Mouse (Mus musculus) liver, embryonic 13.5 days (tissue): ENCODE results near the gene Utrn. TPM values are rescaled to one million over a fixed set of nuclear protein-coding genes. Genes with fewer than 3 reads are reported as not detected.
A peak's percentile ranks its signal among the peaks of the same experiment; 100 is the strongest.

Experiments
- ATAC-seq: fragments of 200-750 bp; cut with Nextera tagmentation; 2 replicates; pipeline ENCODE4 v1.8.0; 2017; ENCODE audit warnings: low read depth, mild to moderate bottlenecking, moderate number of reproducible peaks, moderate library complexity
- DNase-seq: peaks from one replicate; pipeline ENCODE4 v3.0.0; 2022
- H3K27ac ChIP-seq: fragments of 300-500 bp; sonication (generic); 2 replicates; pipeline ENCODE4 v1.5.1; 2015; ENCODE audit warnings: moderate library complexity, mild to moderate bottlenecking, inconsistent platforms
- H3K27me3 ChIP-seq: fragments of 300-500 bp; sonication (generic); 2 replicates; pipeline ENCODE4 v1.6.1; 2015; ENCODE audit warnings: mild to moderate bottlenecking, inconsistent platforms
- H3K36me3 ChIP-seq: fragments of 300-500 bp; sonication (generic); 2 replicates; pipeline ENCODE4 v1.6.1; 2015; ENCODE audit warnings: mild to moderate bottlenecking, inconsistent platforms
- H3K4me1 ChIP-seq: fragments of 300-500 bp; sonication (generic); replicated peaks from 2 replicates; pipeline ENCODE4 v1.6.1; 2015; ENCODE audit warnings: inconsistent platforms
- H3K4me2 ChIP-seq: fragments of 300-500 bp; sonication (generic); 2 replicates; pipeline ENCODE4 v1.6.1; 2015; ENCODE audit warnings: inconsistent platforms, mild to moderate bottlenecking, moderate library complexity
- H3K4me3 ChIP-seq: fragments of 300-500 bp; sonication (generic); replicated peaks from 2 replicates; pipeline ENCODE4 v1.5.1; 2015; ENCODE audit warnings: mild to moderate bottlenecking, inconsistent platforms
- H3K9ac ChIP-seq: fragments of 300-500 bp; sonication (generic); 2 replicates; pipeline ENCODE4 v1.6.1; 2015; ENCODE audit warnings: mild to moderate bottlenecking, inconsistent platforms
- H3K9me3 ChIP-seq: fragments of 300-500 bp; sonication (generic); replicated peaks from 2 replicates; pipeline ENCODE4 v1.6.1; 2016; ENCODE audit warnings: inconsistent platforms
- WGBS: fragments of 180-500 bp; shearing (Covaris S2); methylation state at CpG from one replicate; pipeline ENCODE4 v1.1.7; 2015; ENCODE audit not compliant: insufficient replicate concordance; 5-methylcytosine and 5-hydroxymethylcytosine counted together
- polyA plus RNA-seq: library from polyadenylated mRNA; unstranded; fragments of >200 nt; fragmentation: Nextera tagmentation; extraction: Ambion mirVana; gene quantifications from 2 replicates; pipeline ENCODE4 v1.2.1, GENCODE M21; 2015

Utrn gene
- polyA plus RNA-seq, 1 experiment from 2014 or later = 9.2 TPM

DNA sequence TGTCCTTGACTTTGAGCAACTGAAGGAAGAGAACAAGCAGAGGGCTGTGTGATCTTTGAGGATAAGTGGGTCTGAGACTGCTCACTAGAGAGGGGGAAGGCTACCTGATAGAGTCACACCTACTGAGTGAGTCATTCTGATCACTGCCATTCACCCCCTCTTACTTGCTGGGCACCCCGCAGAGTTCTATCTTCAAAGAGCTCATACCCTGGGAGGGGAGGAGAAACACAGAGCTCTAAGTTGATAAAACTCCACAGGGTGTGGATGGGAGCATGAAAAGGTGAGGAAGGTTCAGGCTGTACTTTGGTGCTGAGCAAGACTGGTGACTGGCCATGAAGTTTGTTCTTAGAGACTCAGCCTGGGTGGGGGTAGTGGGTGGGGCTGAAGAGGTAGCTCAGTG is 164.9 kb downstream of the Utrn start:
- Histone ChIP-seq H3K9me3 (no peaks in the 10 kb centered on the region), H3K36me3 (no peaks in the 10 kb centered on the region), H3K27ac (no peak overlapping the region), H3K4me2 (no peak overlapping the region), H3K4me3 (no peak overlapping the region), H3K4me1 (peaks cover 5% of the 10 kb centered on the region), H3K27me3 (no peaks in the 10 kb centered on the region), H3K9ac (no peak overlapping the region)
- DNase-seq (no peak), ATAC-seq (peak; percentile 53)
- WGBS = 47% methylated on average over 1 of the region's 1 CpGs

DNA sequence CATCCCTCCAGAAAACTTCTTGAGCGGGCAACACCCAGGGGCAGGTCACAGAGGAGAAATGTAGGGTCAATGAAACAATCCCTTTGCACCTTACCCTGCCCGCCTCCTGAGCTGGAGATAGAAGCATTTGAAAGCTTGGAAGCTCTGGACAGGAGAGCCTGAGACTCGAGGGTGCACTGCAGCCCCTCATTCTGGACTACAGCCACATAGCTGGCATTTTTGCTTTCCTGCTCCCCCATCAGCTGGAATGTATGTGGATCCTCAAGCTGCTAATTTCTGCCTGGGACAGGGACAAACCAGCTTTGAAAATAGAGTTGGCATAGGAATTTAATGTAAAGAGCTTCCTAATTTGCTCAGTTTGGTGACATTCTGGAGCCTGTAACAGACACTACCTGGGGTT is 165.6 kb downstream of the Utrn start:
- Histone ChIP-seq H3K9ac (no peak overlapping the region), H3K4me2 (no peak overlapping the region), H3K4me1 (peaks cover 5% of the 10 kb centered on the region), H3K9me3 (no peaks in the 10 kb centered on the region), H3K36me3 (no peaks in the 10 kb centered on the region), H3K27ac (no peak overlapping the region), H3K27me3 (no peaks in the 10 kb centered on the region), H3K4me3 (no peak overlapping the region)
- WGBS = 51% methylated on average over 3 of the region's 3 CpGs
- DNase-seq = no peak
- ATAC-seq = no peak

DNA sequence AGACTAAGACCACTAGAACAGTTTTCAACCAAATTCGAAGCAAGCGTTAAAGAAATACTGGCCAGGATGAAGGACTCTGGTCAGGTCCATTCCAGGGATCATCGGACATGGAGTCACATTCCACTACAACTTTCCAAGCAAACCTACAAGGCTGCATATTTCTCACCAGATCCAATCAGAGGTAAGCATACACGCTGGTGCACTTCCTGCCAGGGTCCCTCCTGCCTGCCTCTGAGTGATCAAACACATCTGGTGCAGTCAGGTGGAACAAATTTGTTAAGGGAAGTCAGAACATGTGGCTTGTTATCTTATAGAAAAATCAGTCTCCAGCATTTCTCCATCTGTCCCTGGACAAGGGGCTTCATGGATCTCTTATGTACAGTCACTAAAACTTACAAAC is 167.0 kb downstream of the Utrn start:
- Histone ChIP-seq H3K4me3 (no peak overlapping the region), H3K27me3 (no peaks in the 10 kb centered on the region), H3K9me3 (no peaks in the 10 kb centered on the region), H3K9ac (no peak overlapping the region), H3K4me1 (peaks cover 5% of the 10 kb centered on the region), H3K36me3 (no peaks in the 10 kb centered on the region), H3K4me2 (no peak overlapping the region), H3K27ac (no peak overlapping the region)
- 66% methylated on average over 4 of the region's 4 CpGs for WGBS
- ATAC-seq (no peak), DNase-seq (no peak)

DNA sequence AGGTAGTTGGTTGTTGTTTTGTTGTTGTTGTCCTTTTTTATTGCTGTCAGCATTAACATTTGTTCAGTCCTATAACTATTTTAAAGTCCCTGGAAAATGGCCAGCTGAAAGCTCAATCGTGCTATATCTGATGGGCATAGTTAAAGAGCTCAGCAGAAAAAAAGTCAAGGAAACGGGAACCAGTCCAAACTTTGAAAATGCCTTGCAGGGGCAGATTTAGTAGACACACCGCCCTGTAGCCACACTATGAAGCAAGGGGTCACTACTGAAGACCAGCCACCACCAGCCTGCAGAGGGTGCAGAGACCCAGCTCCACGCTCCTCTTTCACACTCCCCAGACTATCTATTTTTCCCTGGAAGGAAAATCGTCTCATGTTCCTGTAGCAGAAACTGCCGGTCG is 167.5 kb downstream of the Utrn start:
- DNase-seq (no peak), ATAC-seq (no peak)
- no peak overlapping the region for H3K27ac ChIP-seq
- H3K9ac ChIP-seq = no peak overlapping the region
- H3K4me3 ChIP-seq = no peak overlapping the region
- H3K4me2 ChIP-seq = no peak overlapping the region
- no peaks in the 10 kb centered on the region for H3K9me3 ChIP-seq
- no peaks in the 10 kb centered on the region for H3K27me3 ChIP-seq
- 78% methylated on average over 7 of the region's 7 CpGs for WGBS
- no peaks in the 10 kb centered on the region for H3K36me3 ChIP-seq
- peaks cover 5% of the 10 kb centered on the region for H3K4me1 ChIP-seq

DNA sequence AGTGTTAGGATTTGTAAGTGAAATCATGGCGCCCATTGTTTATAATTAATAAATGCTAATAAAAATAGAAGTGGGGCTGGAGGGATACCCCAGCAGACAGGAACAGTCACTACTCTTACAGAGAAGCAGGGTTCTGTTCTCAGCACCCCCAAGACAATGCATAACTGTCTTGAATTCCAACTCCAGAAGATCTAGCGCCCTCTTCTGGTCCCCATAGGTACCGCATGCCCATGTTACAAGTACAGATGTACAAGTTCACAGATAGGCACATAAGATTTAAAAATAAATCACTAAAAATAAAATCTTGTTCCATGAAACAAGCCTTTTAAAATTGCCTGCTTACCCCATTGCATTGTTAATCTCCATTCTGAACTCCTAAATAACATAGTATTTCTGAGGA is 168.6 kb downstream of the Utrn start:
- ATAC-seq (no peak), DNase-seq (no peak)
- H3K27ac ChIP-seq = no peak overlapping the region
- no peaks in the 10 kb centered on the region for H3K36me3 ChIP-seq
- no peaks in the 10 kb centered on the region for H3K27me3 ChIP-seq
- peaks cover 1% of the 10 kb centered on the region; the same call in 1 of the 2 replicates for H3K4me1 ChIP-seq
- WGBS = 79% methylated on average over 3 of the region's 3 CpGs
- H3K9ac ChIP-seq = no peak overlapping the region
- H3K4me3 ChIP-seq = no peak overlapping the region
- no peaks in the 10 kb centered on the region for H3K9me3 ChIP-seq
- no peak overlapping the region for H3K4me2 ChIP-seq

DNA sequence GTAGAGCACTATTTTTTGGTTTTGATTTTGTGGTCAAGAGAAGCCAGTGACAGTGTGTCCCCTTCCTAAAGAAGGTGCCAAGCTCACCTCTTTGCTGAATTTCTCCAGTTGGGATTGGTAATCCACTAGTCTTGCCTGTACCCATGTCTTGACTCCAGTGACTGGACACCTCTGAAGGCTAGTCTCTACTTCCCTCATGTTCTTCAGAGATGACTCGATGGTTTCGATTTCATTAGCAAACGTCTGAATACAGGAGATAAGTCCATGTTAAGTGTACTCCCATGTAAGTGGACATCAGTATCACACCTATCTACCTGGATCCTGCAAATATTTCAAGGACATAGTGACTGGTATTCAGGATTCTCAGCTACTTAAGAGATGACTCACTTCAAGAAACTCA is 171.3 kb downstream of the Utrn start:
- no peak for DNase-seq
- H3K9me3 ChIP-seq = no peaks in the 10 kb centered on the region
- 64% methylated on average over 3 of the region's 3 CpGs for WGBS

DNA sequence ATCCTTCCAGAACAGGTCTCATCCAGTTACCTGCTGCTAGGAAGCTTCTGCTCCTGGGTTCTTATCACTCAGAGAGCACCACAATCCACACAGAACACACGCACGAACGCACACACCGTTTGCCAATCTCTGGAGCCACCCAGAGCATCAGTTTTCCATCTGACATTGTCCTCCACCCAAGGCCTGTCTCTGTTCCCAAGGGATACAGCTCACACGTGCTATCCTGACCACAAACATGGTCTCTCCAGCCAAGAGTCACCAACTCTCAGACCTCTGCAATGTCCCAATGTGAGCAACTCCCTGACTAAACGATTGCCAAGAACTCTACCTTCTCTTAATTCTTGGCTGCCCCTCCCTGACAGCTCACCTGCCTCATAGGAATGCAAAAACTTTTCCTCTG is 172.5 kb downstream of the Utrn start:
- Histone ChIP-seq H3K27me3 (no peaks in the 10 kb centered on the region), H3K9ac (no peak overlapping the region), H3K4me2 (no peak overlapping the region), H3K27ac (no peak overlapping the region), H3K9me3 (no peaks in the 10 kb centered on the region), H3K4me1 (no peaks in the 10 kb centered on the region), H3K36me3 (no peaks in the 10 kb centered on the region), H3K4me3 (no peak overlapping the region)
- DNase-seq (no peak), ATAC-seq (no peak)
- 55% methylated on average over 6 of the region's 6 CpGs for WGBS

More for the DNA sequence above, 171.3 kb downstream of the Utrn start:
- Histone ChIP-seq H3K9ac (no peak overlapping the region), H3K36me3 (no peaks in the 10 kb centered on the region), H3K4me3 (no peak overlapping the region), H3K4me2 (no peak overlapping the region), H3K27me3 (no peaks in the 10 kb centered on the region), H3K27ac (no peak overlapping the region), H3K4me1 (no peaks in the 10 kb centered on the region)
- no peak for ATAC-seq

DNA sequence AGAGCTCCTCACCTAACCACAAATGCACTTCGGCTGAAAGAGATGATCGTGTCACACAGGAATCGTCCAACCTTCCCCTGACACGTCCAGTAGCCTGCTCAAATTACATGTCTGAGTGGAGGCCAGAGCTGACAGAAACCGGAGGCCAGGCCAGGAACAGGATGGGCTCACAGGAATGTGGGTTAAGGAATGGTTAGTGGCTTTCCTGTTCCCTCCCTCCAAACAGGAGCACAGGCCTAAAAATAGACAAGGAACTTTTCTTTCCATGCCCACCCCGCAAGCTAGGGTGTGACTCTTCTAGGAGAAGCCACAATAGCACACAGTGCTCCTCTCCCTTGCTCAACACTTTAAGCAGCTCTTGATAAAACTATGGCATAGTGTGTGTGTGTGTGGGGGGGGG is 174.4 kb downstream of the Utrn start:
- peak; percentile 41 for ATAC-seq
- WGBS = 31% methylated on average over 6 of the region's 6 CpGs

DNA sequence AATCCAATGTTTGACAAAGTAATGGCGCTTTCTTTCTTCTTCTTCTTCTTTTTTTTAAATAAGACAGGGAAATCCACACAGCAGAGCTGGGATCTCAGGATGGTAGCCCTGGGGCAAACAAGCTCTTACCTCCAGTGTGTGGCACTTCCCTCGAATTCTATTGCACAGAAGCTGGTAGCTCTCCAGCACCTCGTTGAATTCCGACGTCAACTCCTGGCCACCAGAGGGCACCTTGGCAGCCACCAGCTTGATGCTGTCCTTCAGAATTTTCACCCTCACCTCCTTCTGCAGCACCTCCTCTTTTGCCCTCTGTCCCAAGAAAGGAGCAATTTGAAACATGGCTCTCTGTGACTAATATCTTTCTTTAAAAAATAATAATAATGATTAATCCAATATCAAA is 178.6 kb downstream of the Utrn start:
- Histone ChIP-seq H3K4me1 (no peaks in the 10 kb centered on the region), H3K9ac (no peak overlapping the region), H3K36me3 (no peaks in the 10 kb centered on the region), H3K4me3 (no peak overlapping the region), H3K27me3 (no peaks in the 10 kb centered on the region), H3K9me3 (no peaks in the 10 kb centered on the region), H3K4me2 (no peak overlapping the region), H3K27ac (no peak overlapping the region)
- ATAC-seq (no peak), DNase-seq (peak; percentile 8)
- 23% methylated on average over 5 of the region's 5 CpGs for WGBS

More for the DNA sequence above, 174.4 kb downstream of the Utrn start:
- Histone ChIP-seq H3K9me3 (no peaks in the 10 kb centered on the region), H3K27ac (no peak overlapping the region), H3K27me3 (no peaks in the 10 kb centered on the region), H3K9ac (no peak overlapping the region), H3K4me1 (no peaks in the 10 kb centered on the region), H3K36me3 (no peaks in the 10 kb centered on the region), H3K4me3 (no peak overlapping the region), H3K4me2 (no peak overlapping the region)
- no peak for DNase-seq

DNA sequence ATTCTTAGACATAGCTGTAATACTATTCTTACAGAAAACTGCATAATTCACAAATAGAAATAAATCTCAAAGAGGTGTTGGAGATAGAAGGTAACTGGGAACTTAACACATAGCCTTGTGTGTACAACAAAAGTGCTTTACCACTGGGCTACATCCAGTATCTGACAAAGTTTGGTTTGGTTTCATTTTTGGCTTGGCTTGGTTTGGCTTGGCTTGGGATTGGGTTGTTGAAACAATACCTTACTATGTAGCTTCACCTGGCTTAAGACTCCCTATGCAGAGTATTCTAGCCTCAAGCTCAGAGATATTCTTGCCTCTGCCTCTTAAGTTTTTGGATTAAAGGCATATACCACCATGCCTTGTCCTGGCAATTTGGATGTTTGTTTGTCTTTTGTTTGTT is 183.5 kb downstream of the Utrn start:
- Histone ChIP-seq H3K4me2 (no peak overlapping the region), H3K9ac (no peak overlapping the region), H3K4me1 (no peaks in the 10 kb centered on the region), H3K36me3 (peaks cover 12% of the 10 kb centered on the region; the same call in 1 of the 2 replicates), H3K27ac (no peak overlapping the region), H3K27me3 (no peaks in the 10 kb centered on the region), H3K9me3 (no peaks in the 10 kb centered on the region), H3K4me3 (no peak overlapping the region)
- no peak for DNase-seq
- no peak for ATAC-seq

DNA sequence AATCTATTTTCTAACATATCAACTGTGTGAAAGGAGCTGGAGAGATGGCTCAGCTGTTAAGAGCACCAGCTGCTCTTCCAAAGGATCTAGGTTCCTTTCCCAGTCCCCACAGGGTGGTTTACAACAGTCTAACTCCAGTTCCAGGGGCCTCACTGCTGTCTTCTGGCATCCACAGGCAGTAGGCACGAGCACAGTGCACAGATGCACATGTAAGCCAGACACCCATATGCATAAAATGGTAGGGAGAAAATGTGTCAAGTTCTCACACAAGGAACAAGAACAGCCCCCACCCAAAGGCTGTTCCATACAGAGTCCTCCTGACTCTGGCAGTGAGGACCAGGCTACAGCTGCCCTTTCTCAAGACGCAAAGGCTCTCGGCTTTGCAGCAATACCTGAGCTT is 185.1 kb downstream of the Utrn start:
- WGBS = 76% methylated on average over 3 of the region's 3 CpGs
- DNase-seq = no peak

DNA sequence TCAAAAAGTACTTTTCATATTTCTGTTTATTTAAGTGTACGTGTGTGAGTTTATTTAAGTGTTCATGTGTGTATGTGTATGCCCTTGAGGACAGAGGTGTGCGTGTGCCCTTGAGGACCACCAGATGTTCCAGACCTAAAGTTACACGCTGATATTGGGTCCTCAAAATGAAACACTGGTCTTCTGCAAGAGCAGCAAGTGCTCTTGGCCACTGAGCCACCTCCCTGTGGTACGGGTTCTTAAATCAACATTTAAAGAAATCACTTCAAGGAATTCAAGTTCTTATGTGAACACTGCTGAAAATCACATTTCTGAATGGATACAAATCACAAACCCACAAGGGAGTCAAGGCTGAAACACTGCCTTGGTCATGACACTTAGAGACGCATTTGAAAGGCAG is 195.9 kb downstream of the Utrn start:
- Histone ChIP-seq H3K27me3 (no peaks in the 10 kb centered on the region), H3K9ac (no peak overlapping the region), H3K4me1 (no peaks in the 10 kb centered on the region), H3K27ac (no peak overlapping the region), H3K4me2 (no peak overlapping the region), H3K4me3 (no peak overlapping the region), H3K36me3 (peaks cover 2% of the 10 kb centered on the region; the same call in 1 of the 2 replicates), H3K9me3 (no peaks in the 10 kb centered on the region)
- WGBS = 79% methylated on average over 5 of the region's 5 CpGs
- DNase-seq (no peak), ATAC-seq (no peak)

More for the DNA sequence above, 185.1 kb downstream of the Utrn start:
- H3K4me1 ChIP-seq = no peaks in the 10 kb centered on the region
- no peaks in the 10 kb centered on the region for H3K9me3 ChIP-seq
- peaks cover 12% of the 10 kb centered on the region; the same call in 1 of the 2 replicates for H3K36me3 ChIP-seq
- no peak for ATAC-seq
- H3K27ac ChIP-seq = no peak overlapping the region
- H3K9ac ChIP-seq = no peak overlapping the region
- H3K4me2 ChIP-seq = no peak overlapping the region
- no peak overlapping the region for H3K4me3 ChIP-seq
- no peaks in the 10 kb centered on the region for H3K27me3 ChIP-seq
